Mouse (Mus musculus) adrenal gland, adult 2 months (tissue): Measurements from ENCODE around the gene Smurf2. TPM values are rescaled to one million over a fixed set of nuclear protein-coding genes. Genes with fewer than 3 reads are reported as not detected.

Experiments used
- DNase-seq: peaks from one replicate; pipeline ENCODE4 v3.0.0; 2021
- long read RNA-seq: library from polyadenylated mRNA; stranded (forward); transcript quantifications from one replicate; pipeline ENCODE4 v2.0.0, GENCODE M21; 2021
- polyA plus RNA-seq: library from polyadenylated mRNA; depleted of rRNA; stranded (reverse); fragments of >200 nt; gene quantifications from 2 replicates; pipeline ENCODE4 v1.2.3, GENCODE M21; 2012; rRNA removed
- total RNA-seq, 2 experiments: library from RNA; stranded (reverse); gene quantifications; 2 replicates each; pipeline ENCODE4 v1.2.3; 2021

Smurf2 gene
- 10 to 100 TPM; 34.6 to 38.2 TPM for total RNA-seq
- polyA plus RNA-seq: 3.6 and 4.7 TPM in 2 replicates
- long read RNA-seq, partial matches to known transcripts: 4 of 11 reads
- long read RNA-seq, other reads (novel, unspliced or antisense): 4 of 11 reads

DNA sequence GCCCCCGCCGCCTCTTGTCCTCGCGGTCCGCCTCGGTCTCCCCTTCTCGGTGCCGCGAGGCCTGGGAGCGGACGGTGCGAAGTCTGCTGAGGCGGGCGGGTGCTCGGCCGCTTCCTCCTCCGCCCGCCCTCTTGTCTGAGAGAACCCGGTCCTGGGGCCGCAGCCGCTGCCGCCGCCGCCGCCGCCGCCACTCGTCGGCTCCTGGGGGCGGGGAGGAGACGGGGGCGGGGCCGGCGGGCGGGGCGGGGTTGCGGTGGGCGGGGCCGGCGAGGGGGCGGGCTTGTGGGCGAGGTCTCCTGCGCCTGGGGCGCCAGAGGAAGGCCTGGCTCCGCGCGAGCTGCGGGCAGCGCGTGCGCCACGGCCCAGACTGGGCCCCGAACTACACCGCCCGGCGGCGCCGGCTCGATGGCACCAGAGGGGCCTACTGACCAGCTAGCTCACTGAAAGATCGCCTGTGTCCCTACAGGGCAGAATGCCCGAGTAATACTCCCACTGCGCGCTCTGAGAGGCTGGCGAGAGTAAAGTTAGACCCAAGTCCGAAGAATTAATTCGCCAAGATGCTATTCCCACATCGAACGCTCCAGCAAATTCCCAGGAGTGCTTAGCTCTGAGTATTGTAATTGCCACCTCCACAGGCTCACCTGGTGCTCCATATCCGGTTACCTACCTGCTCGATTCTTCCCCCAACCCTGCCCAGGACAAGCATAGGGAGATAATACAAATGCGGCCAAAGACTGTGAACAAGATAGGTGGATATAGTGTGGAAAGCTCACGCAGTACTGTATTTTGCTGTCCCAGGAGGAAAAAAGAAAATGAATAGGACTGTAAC, at the start of gene Smurf2:
Gene Smurf2, minus strand, starts transcription at position 165 of the 829 bp plus-strand sequence.
- peak; percentile 93 for DNase-seq

- DNase-seq: no peak
These were observed 49.3 kb upstream of the Smurf2 start for GRCm38 (mm10) chr11:106969798-106970197.

DNA sequence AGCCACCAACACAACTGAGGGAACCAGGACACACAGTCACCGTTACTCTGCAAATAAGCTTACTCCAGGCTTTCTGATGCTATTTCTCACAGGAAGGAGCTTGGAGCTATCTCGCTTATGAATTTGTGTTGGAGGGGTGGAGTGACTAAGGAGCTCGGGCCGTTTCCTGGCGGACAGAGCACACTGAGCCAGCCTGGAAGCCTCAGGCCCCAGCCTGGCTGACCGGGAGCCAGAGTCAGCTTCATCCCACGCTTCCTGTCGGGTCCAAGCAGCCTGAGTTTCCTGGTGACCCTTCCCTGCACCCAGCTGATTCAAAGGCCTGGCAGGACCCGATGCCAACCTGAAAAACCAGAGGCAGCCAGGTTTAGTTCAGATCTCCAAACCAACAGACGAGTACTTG, 47.1 kb upstream of the Smurf2 start:
- DNase-seq: peak; percentile 67

GRCm38 (mm10) chr11:106965881-106966280, 45.4 kb upstream of the Smurf2 start:
- DNase-seq: no peak

- DNase-seq: no peak
These were observed 41.8 kb upstream of the Smurf2 start for GRCm38 (mm10) chr11:106962310-106962709.

GRCm38 (mm10) chr11:106961471-106962081, 41.1 kb upstream of the Smurf2 start:
- DNase-seq: peak; percentile 40

DNA sequence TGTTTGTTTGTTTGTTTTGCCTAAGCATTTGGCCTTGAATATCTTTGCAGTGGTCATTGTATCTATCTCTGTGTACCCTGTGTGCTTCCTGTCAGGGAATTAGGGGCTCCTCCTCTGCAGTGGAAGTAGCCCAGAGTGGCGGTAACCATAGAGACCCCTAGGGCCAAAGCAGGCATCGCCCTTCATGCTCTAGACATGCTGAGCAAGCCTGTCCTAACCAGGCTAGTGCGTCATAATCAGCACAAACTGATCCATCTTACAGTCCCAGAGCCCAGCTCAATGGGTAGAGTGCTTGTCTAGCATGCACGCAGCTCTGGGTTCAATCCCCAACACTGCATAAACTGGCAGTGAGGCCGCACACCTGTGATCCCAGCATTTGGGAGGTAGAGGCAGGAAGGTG, 38.6 kb upstream of the Smurf2 start:
- DNase-seq: no peak

DNA sequence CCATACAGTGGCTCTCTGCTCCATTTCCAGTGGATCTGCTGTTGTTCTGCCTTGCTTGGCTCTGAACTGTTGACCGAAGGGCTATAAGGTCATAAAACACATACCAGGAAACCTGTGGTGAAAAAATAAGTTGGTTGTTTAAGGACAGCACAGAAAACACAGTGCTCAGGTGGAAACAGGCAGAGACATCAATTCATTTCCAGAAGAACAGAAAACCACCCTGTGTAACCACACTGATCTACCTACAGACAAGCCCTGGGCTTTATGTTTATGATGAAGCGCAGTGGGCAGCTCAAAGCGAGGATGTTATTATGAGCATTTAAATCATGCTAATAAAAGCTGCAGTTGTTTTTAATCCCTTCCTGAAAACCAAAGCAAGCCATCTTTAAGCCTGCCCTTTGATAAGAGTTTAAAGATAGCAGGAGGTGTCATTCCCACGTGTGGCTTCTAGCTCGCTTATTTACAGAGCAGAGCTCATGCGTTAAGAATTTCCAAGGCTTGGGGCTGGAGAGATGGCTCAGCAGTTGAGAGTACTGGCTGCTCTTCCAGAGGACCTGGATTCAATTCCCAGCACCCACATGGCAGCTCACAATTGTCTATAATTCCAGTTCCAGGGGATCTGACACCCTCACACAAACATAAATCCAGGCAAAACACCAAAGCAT, 38.0 kb upstream of the Smurf2 start:
- no peak for DNase-seq

DNA sequence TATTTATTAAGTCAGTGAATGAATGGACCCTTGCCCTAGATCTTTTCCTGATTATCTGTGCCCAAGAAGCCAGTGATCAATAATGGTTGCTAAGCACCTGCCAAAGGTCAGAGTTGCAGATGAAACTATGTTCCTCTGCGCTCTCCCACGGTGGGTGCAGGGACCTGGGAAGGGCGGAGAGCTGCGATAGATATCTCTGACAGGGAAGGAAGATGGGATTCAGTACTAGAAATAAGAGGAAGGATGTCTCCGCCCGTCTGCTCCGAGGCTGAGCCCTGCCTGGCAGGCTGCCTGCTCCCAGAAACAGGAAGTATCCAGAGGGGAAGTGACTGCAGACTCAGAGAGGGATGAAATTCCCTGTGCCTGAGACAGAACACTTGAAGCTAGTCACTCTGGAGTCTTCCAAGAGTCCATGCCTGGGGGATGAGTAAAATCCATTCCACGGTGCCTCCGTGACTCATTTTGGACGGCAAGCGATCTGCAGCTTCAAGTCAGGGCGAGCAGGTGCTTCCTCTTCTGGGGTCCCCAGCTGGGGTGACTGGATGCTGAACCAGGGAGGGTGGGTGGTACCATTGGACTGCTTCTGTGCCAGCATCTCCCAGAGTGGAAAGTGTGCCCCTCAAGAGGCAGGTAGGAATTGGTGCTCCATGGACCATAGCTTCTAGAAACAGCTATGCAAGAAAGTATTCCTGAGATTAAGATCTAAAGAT, 36.9 kb upstream of the Smurf2 start:
- DNase-seq: peak; percentile 81

GRCm38 (mm10) chr11:106954566-106954965, 34.1 kb upstream of the Smurf2 start:
- DNase-seq: no peak

DNA sequence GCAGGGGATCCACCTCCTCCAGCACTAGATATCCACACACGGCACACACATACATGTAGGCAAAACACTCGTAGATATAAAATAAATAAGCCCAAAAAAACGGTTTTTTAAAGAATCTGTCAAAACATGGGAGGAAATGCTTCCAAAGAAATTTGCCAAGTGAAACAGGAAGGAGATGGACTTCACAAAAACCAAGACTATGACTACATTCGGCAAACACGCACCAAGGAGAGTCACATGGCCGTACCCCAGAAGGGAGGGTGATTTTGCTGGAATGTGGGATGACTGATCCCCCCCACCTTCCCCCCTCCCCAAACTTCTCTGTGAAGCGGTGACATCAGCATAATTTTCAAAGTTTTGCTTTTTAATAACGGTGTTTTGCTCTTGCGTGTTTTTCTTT, 33.6 kb upstream of the Smurf2 start:
- no peak for DNase-seq

DNA sequence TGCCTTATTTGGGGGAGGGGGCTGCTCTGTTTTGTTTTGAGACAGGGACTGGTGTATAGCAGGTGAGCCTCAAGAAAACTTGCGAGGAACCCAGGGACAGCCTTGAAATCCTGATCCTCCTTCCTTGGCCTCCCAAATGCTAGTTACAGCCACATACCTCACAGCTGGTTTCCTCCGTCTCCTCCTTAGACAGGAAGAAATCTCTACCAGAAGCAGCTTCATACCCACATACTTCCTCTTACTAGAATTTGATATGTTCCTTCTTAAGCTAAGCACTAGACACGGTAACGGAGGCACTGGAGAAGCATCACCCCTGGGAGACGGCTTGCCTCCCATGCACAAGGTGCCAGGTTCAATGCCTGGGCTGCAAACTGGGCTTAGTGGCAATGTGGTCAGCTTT, 16.8 kb upstream of the Smurf2 start:
- DNase-seq: no peak

- no peak for DNase-seq
These were observed 9.9 kb upstream of the Smurf2 start for GRCm38 (mm10) chr11:106930366-106930765.

- no peak for DNase-seq
These were observed 8.4 kb upstream of the Smurf2 start for GRCm38 (mm10) chr11:106928935-106929334.

- DNase-seq: no peak
These were observed 7.4 kb upstream of the Smurf2 start for GRCm38 (mm10) chr11:106927950-106928349.

GRCm38 (mm10) chr11:106927226-106927625, 6.7 kb upstream of the Smurf2 start:
- no peak for DNase-seq

- DNase-seq: no peak
These were observed 6.2 kb upstream of the Smurf2 start for GRCm38 (mm10) chr11:106926732-106927131.

DNA sequence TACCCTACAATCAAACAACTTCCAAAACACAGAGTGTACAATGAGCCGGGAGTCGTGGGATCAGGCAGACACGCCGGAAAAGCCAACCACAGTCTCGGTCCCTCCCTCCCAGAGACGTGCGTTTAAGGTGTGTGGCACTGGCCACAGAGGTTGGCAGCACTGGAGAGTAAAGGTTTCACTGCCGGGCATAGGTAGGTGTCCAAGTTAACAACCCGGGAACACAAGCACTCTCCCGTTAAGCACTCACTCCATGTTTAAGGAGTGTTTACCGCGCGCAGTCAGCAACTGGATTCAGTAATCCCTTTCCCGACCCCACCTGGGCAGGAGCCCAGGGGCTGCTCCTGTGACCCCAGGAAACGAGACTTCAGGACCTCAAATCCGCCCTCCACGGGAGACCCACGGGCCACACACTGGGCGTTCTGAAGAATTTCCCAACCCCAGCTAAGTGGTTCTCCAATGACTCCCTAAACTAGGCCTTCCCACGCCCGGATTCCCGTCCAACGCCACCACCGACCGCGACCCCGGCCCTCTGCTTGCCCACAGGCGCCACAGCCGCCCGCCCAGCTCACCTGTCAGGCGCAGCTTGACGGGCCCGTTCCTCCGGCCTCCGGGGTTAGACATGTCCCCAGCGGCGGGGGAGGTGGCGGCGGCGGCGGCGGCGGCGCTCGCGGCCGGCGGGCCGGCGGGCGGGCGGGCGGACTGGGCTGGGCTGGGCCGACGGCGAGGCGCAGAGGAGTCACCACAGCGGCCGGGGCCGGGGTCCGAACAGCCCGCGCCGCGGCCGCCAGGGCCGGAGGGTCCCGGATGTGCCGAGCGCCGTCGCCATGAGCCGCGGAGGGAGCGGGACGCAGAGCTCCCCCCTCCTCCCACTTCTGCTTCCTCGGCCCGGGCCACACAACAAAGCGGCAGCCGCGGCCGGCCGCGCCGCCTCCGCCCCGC, 634 bp downstream of the Smurf2 start:
- peak; percentile 72 for DNase-seq

DNA sequence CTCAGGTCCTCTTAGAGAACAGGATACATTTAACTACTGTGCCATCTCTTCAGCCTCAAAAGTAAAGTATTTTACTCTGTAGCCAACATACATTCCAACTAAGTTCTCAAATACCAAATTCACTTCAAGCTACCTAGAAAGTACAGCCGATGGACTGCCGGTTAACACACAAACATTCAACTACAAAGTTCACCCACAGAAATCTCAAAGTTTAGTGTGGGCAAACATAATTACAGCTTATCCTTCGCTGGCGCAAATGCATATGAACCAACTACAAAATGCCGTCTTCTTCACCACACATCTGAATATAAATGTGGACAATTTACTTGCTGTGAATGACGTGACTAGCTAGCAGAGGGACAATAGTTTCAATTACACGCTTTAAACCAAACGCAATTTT, 1.6 kb downstream of the Smurf2 start:
- no peak for DNase-seq

DNA sequence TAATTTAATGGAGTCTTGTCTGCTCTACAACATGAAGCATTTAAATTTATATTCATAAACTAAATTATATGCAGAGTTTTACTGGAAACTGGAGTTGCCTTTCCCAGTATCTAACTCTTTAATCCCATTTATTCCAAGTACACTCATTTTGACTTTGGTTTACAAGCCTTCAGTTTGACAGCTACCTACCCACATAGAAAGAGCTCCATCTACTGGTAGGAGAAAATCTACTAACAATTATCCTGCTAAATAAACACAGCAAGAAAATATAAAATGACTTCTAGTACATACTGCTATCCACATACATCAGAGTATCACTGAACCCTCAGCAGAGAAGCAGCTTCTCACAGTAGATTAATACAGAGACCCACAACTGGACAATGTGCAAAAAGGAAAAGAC, 9.3 kb downstream of the Smurf2 start:
- no peak for DNase-seq

DNA sequence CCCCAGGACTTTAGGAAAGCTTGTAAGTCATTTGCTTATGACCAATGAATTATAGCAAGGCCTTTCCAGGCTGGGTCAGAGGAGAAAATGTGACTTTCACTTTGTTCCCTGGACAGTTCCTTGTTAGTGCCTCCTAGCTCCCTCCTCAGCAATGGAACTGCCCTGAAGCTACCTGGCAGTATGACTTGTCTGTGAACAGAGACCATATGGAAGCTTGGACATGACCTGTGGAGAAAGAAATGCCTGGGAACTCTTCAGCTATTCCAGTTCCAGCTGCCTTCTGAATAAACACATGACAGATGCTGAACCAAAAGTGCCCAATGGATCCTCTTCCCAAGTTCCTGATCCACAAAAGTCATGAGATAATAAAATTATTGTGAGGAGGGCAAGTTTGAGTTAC, 12.5 kb downstream of the Smurf2 start:
- DNase-seq: no peak
